Mouse (Mus musculus): ENCODE results near the gene Actl6b.

- TF ChIP-seq CTCF (IDR thresholded peaks at IDR 0.05 in 2 of 3, conservative IDR thresholded peaks at IDR 0.05 in 1 of 3; ENCODE audit: control insufficient read depth in 1 of 3, insufficient read depth in 1 of 3, low read depth in 2 of 3, low read length in 3 of 3, poor library complexity in 1 of 3, severe bottlenecking in 1 of 3) (no peak), E2F4 (IDR thresholded peaks at IDR 0.05; ENCODE audit: borderline replicate concordance, low read depth, low read length) (no peak), ETS1 (IDR thresholded peaks at IDR 0.05; ENCODE audit: low read depth, low read length) (no peak), ZMIZ1 (IDR thresholded peaks at IDR 0.05; ENCODE audit: low read depth, low read length) (no peak), EP300 (IDR thresholded peaks at IDR 0.05; ENCODE audit: low read depth in 1 of 2, low read length in 2 of 2) (no peak), ELF1 (IDR thresholded peaks at IDR 0.05; ENCODE audit: low read depth, low read length) (no peak), TAL1 (IDR thresholded peaks at IDR 0.05; ENCODE audit: low read length) (no peak), UBTF (IDR thresholded peaks at IDR 0.05; ENCODE audit: borderline replicate concordance, insufficient read depth, low read depth, low read length) (no peak), GATA1 (IDR thresholded peaks at IDR 0.05; ENCODE audit: low read depth, low read length) (no peak), MYC (IDR thresholded peaks at IDR 0.05; ENCODE audit: low read depth, low read length) (no peak), POLR2A (IDR thresholded peaks at IDR 0.05; ENCODE audit: control insufficient read depth in 1 of 2, insufficient read depth in 1 of 2, low read depth in 1 of 2, low read length in 2 of 2, poor library complexity in 1 of 2) (no peak), CHD1 (IDR thresholded peaks at IDR 0.05; ENCODE audit: low read depth, low read length) (no peak), BHLHE40 (IDR thresholded peaks at IDR 0.05; ENCODE audit: borderline replicate concordance, low read depth, low read length) (no peak), USF2 (IDR thresholded peaks at IDR 0.05; ENCODE audit: borderline replicate concordance in 1 of 2, insufficient read depth in 1 of 2, low read depth in 1 of 2, low read length in 2 of 2) (no peak)
Measured at GRCm38 (mm10) chr5:137610548-137611244, 57.4 kb downstream of the Actl6b start.

All from MEL (cell line).